Mouse (Mus musculus) lung, postnatal 25 days (tissue): Measurements from ENCODE around the gene Dnaja2.

ENCODE experiments used
- DNase-seq: peaks from one replicate; pipeline ENCODE4 v3.0.0; 2022; ENCODE audit warnings: low spot score

Dnaja2 gene

DNA sequence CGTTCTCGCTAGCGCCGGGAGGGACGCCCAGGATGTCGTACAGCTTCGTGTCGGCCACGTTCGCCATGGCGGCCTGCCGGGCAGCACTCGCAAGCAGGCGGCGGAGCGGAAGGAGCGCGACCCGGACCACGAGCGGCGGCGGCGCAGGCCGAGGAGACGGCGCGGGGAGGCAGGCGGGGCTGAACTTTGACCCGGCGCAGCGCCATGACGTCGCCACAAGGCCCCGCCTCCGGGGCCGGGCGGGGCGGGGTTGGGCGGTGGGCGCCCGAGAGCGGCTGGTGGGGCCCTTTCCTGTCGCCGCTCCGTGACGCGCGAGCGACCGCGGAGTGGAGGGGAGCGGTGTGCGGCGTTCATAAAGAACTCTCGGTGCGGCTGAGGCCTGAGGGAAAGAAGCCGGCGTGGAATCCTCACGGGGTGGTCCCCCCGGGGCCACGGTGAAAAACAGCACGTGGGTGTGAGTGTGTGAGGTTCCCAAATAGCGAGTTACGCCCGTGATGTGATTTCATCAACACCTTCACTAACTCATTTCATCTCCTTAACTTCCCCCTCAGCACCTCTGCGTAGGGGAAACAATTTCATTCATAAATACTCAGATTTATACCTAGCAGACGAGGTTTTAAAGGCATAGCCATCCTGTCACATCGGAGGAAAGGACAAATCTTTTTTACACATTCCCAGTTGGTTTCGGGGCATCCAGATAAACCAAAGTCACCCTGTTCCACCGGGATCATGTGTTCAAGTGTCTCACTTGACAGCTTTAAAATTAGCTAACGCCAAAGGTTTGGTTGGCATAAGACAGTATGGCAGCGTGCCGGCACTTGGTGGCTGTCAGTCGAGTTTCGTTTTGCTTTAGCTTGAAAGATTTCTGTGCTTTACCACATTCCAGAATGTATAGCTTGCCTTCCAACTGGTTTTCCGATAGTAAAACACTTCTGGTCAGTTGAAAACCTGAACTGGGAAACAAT lies at the start of gene Dnaja2:
Gene Dnaja2 (minus strand): TSS at position 164 of the 965 bp plus-strand sequence.
- DNase-seq: peak; percentile 82

DNA sequence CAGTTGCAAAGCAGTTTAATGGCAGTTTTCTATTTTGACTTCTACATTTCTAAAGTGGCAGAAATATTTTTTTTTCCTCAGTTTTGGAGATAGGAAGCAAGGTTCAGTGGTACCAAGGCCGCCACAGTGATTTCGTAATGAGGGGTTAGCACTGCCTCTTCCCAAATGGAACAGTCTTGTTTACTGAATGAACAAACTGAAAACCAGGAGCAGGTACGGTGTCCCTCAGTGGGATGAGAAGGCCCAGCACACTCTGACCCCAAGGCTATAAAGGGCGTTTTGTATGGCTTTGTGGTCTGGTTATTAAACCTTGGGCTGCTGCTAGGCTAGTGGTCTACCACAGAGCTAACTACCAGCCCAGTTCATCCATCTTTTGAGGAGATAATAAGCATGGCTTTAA lies 49.1 kb upstream of the Dnaja2 start:
- DNase-seq: no peak

DNA sequence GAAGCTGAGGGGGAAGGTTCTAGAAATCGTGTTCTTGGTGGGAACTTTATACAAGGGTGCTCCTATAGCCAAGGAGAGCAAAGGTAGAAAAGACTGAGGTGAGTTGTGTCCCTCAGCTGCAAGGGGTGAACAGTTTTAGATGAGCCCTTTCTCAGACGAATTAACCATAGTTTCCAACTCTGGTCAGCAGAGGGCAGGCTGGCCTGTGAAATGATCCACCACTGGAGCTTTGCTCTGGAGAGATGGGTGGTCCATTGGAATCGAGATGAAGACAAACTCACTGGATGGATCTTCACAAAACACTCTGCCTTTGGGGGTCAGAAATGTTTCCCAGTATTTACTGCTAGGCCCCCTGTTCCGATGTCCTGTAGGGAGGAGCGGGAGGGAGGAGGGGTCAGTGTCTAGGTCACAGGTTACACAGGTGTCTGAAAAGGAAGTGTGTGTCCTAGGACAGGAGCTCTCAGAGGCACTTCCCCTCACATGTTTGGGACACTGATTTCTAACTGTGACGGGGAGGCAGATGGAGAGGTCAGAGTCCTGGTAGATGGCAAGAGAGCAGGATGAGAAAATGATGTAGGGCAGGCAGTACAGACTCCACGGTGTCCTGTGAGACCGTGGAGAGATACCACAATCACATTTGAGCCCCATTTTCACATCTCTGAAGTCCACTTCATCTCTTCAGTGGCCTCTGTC lies 48.2 kb upstream of the Dnaja2 start:
- DNase-seq: peak; percentile 42

DNA sequence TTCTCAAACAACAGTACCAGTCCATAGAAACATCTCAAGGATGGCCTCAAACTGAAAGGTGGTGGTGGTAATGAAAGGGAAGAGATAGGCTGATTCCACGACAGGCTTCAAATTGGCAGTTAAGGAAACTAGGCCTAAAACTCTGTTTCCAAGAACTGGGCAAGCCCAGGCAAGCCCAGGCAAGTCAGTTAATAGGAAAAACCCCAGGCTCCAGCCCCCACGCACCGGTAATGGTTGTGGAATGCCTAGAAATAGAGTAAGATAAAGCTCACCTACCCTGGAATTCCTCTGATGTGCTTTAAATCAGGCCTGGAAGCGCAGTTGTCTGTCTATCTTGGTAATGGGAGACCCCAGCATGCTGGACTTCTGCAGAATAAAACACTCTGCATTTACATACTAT lies 47.6 kb upstream of the Dnaja2 start:
- DNase-seq: no peak

DNA sequence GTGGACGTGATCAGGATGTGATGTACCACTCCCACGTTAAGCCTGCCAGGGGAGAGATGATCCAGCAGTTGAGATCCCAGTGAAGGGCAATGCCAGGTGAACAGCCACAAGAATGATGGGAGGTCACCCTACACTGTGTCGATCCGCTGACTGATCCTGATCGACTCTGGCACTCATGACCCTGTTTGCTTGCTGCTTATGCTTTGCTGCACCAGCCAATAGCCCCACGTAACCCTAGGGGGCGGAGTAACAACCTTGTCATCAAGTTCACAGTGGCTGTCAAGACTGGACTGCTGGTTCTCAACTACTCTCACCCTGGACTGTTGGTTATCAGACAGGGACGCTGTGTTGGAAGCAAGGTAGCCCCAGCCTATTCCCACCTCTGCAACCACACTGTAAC lies 46.6 kb upstream of the Dnaja2 start:
- DNase-seq: no peak

DNA sequence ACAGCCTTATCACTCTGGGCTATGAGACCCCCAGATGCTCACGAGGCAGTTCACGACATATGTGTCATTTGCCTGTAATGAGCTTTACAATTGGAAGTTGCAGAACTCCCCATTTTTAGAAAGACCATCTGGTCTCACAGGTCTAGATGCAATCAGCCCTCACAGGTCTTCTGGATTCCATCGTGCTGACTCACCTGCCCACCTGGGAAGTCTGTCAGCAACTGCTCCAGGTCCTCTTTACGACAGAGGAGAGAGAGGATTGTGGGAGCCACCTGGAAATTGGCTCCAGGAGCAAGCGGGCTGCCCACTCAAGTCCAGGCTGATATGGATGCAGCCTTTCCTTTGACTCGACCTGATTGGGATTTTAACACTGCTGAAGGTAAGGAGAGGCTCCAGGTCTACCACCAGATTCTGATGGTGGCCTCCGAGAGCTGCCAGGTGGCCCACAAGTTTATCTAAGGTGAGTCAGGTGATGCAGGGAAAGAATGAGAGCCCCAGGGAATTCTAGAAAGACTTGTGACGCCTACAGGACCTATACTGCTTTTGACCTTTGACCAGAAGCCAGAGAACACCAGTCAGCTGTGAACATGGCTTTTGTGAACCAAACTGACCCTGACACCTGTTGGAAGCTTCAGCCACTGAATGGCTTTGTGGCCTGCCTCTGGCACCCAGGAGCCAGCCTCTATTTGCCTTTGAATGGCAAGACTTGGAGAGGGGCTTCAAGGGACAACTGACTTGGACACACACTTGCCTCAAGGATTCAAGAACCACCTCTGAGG lies 42.5 kb upstream of the Dnaja2 start:
- no peak for DNase-seq

DNA sequence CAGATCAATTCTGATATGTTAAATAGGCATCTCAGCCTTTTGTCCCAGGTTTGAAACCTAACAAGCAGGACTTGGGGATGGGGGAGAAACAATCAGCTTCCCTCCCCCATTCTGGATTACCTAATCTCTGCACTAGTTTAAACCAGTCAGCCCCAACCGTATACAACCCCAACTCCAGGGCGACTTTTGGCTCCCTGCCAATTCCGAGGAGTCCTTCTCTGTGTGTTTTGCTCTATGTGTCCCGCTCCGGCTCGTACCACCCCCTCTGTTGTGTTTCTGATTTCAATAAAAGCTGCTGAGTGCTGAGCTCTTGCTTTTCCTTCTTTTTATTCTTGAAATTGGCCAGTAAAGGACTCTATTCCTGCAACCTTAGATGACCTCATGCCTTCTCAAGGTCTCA lies 40.2 kb upstream of the Dnaja2 start:
- peak; percentile 12 for DNase-seq

DNA sequence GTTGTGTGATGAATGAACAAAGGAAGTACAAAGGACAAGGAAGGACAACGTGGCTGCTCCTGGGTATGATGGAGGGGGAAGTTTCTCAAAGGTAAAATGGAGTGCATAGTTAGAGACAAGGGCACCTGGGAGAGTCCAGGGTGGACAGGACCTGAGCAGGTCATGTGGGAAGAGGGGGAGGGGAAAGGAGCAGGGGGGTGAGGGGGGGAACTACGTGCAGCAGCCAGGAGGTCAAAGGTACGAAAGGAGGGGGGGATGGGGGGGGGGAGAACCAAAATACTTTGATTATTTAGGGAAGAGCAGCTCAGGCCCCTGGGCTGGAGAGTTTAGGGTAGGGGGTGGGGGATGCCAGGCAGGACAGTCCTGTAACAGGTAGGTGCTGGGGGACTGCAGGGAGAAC lies 39.8 kb upstream of the Dnaja2 start:
- no peak for DNase-seq

DNA sequence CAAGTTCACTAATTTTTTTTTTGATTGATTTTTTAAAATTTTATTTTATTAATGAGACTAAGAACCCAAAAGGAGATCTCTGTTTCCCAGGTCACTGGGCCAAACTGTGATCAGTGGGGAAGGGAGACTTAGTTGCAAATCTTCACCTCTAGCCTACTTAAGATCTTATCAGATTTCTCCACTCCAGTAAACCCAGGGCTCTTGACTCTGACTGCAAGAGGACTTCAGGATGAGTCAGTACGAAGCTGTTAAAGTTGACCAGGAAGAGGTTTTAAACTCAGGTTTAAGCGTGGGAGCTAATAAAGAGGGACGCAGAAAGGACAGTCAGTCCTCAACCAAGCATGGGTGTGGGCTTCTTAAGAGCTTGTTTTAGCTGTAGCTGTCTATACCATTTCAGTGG lies 38.2 kb upstream of the Dnaja2 start:
- peak; percentile 5 for DNase-seq

DNA sequence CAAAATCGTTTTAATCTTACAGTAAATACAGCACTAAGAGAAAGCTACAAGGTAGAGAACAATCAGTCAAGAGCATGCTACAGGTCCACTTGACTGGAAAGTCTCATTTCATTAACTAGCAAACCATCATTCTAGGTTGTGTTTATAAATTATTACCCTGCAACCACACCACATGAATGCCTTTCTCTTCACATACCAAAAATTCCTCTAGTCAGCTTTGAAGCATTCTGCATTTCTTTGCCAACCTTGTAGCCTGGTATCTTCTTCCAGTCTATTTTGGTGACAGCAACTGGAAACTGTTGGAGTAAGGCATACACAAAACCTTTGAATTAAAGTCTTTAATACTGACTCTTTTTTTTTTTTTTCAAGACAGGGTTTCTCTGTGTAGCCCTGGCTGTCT lies 36.4 kb upstream of the Dnaja2 start:
- no peak for DNase-seq

DNA sequence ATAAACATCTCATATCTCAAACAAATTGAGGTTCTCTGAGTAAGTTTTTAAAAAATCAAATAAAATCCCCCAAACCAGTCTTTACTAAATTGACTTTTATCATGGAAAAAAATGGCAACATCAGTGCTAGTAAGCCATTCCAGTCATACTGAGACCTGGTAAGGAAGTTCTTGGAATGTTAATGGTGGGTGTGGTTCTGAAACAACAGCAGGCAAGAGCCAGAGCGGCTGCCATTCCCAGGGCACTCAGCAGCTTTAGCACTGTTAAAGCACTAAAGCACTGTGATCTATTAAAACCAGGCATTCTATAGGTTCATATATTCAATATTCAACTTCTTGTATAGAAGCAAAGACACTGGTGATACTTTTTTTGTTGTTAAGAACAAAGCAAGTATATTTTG lies 35.1 kb upstream of the Dnaja2 start:
- DNase-seq: no peak

DNA sequence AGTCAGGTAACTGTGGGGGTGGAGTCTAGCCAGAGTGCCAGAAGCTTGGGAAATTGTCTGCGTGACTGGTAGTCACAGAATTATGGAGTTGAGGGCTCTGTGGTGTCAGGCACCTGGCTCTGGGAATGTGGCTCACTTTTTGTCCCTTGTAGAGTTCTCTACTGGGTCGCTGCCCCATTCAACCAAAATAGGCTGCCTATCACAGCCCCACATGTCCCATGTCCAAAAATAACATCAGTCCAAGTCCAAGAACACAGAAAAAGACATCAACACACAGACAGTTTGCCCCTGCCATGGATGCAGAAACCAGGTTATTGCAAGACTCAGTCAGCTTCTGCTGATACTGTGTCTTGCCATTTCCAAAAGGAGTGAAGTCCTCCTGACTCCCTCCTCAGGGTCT lies 33.5 kb upstream of the Dnaja2 start:
- no peak for DNase-seq

DNA sequence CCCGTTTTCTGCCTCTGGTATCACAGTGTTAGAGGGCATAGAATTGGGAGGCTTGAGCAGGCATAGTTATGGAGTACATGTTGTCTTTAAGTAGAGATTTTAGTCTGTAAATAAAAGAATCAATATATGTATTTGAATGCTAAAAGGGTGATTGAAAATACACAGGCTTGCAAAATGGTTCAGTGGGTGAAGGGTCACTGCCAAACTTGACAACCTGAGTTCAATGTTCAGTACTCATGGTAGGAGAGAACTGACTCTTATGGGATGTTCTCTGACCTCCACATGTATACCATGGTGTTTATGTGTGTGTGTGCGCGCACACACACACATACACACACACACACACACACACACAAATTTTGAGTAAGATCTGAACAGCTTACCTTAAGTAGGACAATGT lies 22.5 kb upstream of the Dnaja2 start:
- DNase-seq: no peak

DNA sequence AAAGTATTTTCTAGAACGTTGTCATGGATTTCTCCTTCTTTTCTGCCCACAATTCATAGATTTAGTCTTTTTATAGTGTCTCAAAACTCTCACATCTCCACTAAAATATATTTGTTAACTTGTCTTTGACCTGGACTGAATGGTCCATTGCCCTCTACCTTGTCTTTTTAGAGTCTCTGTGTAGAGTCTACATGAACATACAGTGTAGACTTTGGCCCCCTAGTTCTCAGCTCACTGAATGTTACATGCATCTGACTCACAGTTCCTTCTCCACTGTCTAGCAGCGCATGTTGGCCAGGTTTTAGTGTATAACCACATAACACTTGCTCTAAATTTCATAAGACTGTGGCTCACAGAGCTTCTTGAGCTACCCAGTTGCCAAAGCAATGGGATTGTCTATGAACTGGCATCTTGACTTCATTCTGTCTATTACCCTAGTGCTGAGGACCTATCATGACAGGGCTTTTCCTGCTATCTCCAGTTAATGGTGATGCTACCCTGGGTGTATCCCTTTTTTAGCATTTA lies 18.9 kb upstream of the Dnaja2 start:
- no peak for DNase-seq

DNA sequence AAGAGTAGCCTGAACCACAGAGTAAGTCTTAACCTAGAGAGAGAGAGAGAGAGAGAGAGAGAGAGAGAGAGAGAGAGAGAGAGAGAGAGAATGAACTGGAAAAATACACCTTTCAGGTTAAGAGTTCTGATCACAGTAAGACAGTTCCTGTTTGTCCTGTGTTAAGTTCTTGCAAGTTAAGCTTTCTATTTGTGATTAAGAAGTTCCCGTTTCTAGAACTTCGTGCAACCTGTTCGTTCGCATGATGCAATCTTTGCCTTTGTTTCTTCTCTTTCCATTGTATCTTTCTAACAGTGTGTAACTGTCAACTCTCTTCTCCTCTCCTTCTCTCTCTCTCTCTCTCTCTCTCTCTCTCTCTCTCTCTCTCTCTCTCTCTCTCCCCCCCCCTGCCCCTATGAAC lies 15.3 kb upstream of the Dnaja2 start:
- DNase-seq: no peak

DNA sequence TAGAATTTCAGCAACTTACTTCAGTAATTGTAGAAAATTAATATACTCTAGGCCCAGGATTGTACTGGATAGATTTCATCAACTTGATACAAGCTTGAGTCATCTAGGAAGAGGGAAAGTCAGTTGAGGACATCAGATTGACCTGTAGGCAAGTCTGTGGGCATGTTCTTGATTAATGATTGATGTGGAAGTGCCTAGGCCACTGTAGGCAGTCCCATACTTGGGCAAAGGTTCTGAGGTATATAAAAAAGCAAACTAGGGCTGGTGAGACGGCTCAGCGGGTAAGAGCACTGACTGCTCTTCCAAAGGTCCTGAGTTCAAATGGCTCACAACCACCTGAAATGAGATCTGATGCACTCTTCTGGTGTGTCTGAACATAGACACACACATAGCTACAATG lies 12.7 kb upstream of the Dnaja2 start:
- no peak for DNase-seq

DNA sequence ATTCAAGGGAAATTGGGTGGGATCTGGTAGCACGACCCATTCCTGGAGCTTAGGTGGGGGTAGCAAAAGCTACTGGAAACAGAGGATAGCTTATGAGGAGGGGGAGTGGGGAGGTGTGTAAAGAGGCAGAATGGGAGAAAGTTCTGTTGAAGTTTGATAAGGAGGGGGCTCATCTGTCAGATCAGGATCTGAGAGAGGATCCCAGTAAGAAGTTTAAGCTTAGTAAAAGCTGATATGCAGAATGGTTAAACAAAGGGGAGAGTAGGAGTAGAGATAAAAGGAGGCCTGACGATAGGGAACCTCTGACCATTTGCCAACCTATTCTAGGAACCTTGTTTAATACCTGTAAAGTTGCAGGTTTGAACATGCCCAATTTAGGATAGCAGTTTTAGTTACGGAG lies 10.0 kb upstream of the Dnaja2 start:
- no peak for DNase-seq

DNA sequence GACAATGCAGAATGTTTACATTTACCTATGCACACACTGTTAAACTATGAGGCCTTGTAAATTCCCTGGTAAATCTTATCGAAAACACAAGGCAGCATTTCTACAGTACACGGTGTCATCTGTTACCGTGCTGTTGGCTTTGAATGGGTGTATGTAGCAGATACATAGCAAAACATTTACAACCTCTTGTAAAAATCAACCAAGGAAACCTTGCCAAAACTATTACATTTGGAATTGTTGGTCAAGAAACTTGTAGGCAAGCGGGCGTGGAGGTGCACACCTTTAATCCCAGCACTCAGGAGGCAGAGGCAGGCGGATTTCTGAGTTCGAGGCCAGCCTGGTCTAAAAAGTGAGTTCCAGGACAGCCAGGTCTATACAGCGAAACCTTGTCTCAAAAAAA lies 8.2 kb upstream of the Dnaja2 start:
- no peak for DNase-seq

DNA sequence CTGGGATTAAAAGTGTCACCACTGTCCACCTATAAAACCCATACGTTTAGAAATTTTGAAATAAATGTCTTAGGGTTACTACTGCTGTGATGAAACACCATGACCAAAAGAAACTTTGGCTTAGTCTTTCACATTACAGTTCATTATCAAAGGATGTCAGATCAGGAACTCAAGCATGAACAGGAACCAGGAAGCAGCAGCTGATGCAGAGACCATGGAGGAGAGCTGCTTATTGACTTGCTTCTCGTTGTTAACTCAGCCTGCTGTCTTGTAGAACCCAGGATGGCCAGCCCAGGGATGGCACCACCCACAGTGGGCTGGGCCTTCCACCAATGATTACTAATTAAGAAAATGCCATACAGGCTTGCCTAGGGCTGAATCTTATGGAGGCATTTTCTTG lies 4.8 kb upstream of the Dnaja2 start:
- DNase-seq: no peak

DNA sequence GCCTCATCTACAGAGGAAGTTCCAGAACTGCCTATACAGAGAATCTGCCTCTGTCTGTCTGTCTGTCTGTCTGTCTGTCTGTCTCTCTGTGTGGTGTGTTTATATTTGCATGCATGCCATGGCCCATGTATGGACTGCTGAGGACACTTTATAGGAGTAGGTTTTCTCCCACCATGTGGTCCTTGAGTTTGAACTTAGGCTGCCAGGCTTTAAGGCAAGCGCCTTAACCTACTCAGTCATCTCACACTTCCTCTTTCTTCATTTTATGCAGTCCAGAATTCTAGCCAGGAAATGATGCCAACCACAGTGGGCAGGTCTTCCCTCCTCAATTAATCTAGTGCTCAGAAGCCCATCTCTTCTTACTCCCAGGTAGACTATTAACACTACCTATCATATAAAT lies 4.1 kb upstream of the Dnaja2 start:
- DNase-seq: no peak

DNA sequence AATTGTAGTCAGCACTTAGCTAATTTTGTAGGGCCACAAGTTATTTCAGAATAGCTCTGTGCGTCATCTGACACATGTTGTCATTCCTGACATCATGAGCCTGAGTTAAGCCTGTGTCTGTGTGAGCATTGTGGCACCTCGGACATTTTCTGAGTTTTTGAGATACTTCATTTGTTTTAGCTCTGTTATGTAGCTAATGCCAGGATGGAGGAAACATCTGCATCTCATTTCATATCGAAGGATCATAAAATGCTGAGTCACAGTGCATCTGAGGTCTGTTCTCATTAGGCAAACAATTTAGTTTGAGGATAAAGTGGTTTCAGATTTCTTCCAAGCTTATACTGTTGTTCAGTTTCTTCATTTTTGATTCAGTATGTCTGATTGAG lies 2.5 kb upstream of the Dnaja2 start:
- DNase-seq: peak; percentile 13

DNA sequence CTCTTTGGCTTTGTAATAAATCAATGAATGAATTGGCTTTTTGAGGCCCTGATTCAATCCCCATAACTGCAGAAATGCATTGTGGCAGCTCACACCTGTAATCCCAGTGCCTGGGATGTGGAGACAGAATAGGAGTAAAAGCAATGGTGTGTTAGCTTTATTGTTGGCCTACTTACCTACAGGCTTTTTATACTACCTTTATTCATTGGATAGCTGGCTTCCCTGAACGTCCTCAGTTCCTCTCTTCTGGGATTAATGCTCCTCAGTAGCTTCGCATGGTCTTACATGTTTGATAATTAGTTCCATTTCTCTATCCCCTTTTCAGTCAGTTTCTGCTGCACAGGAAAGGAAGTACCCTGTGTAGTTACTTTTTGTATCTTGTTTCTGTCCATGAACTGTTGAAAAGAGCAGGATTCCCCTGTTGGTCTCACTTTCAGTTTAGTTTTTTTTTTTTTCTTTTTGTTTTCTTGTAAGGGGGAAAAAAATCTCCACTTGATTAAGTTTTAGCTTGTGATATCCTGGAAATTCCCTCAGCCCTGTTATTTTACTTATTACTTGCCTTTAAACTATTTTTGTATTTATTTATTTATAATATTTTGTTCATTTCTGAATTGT lies 1.9 kb upstream of the Dnaja2 start:
- DNase-seq: no peak
